Mouse (Mus musculus): Measurements from ENCODE around the gene Traf5.

Gene Traf5

GRCm38 (mm10) chr1:191974509-191975405, 117.6 kb downstream of the Traf5 start:
- DNase-seq (ENCODE audit: low read depth, low spot score), result no peak

- no peak for DNase-seq (ENCODE audit: low read depth, low spot score)
Observed at GRCm38 (mm10) chr1:191969939-191970338, 122.4 kb downstream of the Traf5 start.

DNA sequence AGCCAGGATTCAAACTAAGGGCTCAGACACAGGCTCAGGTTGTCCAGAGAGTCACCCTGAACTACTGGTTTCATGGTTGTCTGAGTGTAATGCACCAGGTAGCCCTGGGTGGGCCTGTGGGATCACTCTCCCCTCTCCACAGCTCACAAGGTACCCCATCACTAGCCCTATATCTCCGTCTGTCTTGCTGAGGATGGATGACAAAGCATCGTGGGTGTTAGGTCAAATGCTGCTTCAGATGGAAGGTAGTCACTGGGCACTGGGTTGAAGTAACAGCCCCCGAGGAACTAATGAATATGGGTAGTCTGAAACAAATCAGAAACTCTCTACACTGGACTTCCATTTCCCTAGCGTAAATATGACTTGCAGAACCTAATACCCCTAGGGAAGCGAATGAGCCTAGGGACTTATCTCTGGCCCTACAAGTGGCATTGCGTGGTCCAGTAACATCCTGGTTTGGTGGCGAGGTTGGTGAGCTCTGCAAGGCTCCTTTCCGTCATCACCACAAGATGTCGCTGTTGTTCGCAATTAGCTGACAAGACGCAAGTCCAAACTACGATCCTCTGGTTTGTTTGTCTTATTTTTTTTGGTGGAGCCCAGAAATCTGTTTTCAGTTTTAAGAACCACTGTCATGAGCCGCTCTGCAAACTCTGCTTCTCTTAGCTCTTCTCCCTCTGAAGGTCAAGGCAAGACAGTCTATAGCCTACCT, 127.4 kb downstream of the Traf5 start:
- DNase-seq (ENCODE audit: low read depth, low spot score), result peak; percentile 93

DNA sequence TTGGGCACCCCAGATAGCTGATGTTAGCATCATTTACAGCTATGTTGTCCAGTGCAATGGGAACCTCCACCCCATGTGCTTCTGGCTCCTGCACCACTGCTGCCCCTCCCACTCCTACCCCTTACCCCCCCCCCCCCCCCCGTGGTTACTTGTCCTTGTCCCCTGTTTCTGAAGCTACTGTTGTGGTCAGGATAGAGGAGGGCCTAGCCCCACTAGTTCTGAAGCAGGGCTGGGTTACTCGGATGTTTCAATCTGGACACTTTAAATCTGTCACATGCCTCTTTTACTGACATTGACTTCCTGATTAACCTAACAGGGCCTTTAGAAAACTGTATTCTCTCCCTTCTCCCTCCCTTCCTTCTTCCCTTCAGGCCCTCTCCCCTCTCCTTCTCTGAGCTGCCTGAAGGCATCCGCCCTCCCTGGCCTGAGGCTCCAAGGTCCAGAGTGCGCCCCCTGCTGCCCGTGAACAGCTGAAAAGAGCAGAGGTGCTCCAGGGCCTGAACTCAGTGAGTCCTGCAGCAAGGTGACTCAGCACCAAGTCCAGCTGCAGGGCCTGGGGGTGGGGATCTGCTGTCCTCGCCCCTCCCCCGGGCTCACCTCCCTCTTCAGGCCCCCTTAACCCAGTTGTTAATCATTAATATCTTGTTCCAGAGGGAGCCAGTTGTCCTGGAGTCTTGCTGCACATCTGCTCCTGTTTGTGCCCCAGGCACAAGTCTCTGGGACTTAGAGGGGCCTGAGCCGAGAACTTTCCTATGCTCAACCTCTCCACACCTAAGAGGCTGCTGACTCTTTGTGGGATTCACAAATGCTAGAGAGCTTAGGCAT, 128.2 kb downstream of the Traf5 start:
- DNase-seq (ENCODE audit: low read depth, low spot score), result peak; percentile 76

DNA sequence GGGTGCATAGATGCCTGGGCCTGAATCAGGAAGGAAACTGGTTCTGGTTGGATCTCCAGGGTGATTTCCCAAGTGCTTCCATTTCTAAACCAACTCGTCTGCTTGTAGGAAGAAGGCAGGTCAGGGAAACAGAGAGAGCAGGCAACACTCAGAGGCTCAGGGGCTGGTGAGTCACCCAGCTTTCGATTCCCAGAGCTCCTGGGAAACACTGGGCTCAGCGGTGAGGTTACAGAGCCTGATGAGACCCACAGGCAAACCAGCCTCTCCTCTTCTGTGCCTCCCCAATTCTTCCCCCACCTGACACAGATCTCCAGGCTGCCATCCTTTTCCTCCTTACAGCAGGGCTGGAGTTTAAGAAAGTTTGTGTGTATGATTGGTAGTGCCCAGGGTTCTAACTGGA, 128.9 kb downstream of the Traf5 start:
- DNase-seq (ENCODE audit: low read depth, low spot score), result peak; percentile 49

GRCm38 (mm10) chr1:191960946-191961345, 131.4 kb downstream of the Traf5 start:
- no peak for DNase-seq (ENCODE audit: low read depth, low spot score)

- DNase-seq (ENCODE audit: low read depth, low spot score), result peak; percentile 28
Observed at GRCm38 (mm10) chr1:191957321-191957720, 135.0 kb downstream of the Traf5 start.

GRCm38 (mm10) chr1:191956871-191957270, 135.5 kb downstream of the Traf5 start:
- no peak for DNase-seq (ENCODE audit: low read depth, low spot score)

DNA sequence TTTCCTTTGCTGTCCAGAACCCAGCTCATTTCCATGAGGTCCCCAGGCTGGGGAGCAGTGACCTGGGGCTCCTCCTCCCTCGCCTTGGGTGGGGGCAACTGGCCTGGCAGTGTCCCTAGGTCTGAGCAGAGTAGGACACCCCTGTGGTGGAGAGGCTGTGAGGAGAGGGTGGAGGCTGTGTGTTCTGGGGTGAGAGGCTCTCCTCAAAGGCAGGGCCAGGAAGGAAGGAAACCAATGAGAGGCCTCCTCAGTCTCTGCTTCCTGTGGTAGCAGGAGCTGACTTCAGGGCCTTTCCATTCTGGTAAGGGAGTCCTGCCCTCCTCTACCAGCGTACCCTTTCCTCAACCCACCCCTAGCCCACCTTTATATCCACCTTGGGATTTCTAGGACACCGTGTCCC, 136.1 kb downstream of the Traf5 start:
- DNase-seq (ENCODE audit: low read depth, low spot score), result no peak

- no peak for DNase-seq (ENCODE audit: low read depth, low spot score)
Observed at GRCm38 (mm10) chr1:191955101-191955500, 137.3 kb downstream of the Traf5 start.

DNA sequence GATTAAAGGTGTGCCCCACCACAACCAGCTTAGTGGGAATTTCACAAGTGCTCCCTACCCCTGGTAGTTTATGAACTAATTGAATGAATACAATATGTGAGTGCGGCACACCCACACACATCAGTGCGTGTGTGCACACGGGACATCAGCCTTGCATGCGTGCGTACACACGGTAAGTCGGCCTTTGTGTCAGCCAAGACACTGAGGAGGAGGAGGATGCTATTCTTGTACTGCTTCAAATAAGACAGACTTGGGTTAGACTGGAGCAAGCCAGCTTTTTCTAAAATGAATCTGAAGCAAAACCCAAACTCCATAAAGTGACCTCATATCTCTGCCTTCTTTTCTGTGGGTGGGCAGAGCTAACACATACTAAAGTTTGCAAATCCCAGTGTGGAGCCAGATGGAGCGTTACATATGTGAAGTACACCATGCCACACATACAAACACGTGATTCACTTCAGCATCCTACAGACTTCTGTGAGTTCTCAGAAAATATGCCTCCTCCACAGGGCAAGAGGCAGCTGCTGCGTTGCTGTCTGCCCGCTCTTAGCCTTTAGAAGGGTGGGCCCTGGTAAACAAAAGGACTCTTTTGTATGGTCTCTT, 139.5 kb downstream of the Traf5 start:
- DNase-seq (ENCODE audit: low read depth, low spot score), result peak; percentile 91

- peak; percentile 77 for DNase-seq (ENCODE audit: low read depth, low spot score)
Observed at GRCm38 (mm10) chr1:191950611-191951010, 141.7 kb downstream of the Traf5 start.

DNA sequence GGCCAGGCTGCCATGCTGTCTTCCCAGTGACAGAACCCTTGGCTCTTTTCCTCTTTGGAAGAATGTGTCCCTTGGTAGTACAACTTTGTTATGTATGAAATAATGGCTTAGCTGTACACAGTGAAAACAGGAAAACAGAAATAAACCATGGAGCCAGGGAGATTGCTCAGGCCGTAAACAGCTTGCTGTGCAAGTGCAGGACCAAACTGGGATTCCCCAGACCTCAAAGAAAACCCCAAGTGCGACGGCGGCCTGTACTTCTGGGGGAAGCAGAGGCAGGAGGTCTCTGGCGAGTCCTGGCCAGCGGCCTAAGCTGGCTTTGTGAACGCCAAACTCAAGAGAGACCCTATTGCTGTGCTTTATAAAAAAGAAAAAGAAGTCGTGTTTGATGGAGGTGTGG, 143.8 kb downstream of the Traf5 start:
- DNase-seq (ENCODE audit: low read depth, low spot score), result no peak

DNA sequence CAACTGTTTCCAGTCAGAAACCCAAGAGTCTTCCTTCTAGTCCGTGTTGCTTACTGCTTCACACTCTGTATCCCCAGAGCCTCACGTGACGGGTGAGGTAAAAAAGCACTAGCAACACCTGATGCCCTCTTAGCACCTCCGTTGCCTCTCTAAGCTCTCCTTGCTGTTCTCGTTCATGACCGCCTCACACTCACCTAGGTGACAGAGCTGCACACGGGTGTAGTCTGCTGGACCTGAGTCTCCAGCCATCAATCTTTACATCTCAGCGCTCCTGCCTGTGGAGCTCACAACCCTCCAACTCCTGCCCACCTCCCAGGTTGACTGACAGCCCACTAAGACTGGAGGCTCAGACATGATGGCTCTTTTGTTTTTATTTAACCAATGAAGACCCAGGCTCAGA, 144.6 kb downstream of the Traf5 start:
- DNase-seq (ENCODE audit: low read depth, low spot score), result no peak

All from brain, adult 2 months (tissue).